In the genomic region with DNA sequence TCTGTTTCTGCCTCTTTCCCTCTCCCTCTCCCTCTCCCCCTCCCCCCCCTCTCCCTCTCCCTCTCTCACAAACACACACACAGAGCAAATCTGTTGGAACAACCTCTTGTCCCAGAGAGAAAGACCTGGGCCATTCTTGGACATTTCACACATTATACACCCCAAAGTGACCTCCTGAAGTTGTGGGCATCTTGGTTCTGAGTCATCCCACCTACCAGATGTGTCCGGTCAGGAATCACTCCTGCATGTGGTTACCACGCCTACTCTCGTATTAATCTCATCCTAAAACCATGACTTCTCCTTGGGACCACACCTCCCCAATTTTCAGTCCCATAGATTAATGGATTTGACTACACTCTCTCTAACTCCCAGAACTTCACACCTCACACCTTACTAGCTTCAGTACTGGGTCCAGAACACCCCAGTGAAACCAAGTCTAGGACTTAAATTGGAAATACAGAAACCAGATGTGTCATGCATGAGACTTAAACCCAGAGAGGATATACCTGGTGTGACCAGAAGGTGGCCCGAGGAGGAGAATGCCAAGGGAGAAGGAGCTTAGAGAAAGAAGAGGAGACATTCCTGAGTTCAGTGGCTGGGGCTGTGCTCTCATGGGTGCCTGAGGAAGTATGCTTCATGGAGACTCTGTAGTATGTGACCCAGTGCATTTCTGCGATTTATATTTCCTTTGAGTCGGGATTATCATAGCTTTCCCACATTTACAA, we compare ENCODE assay signal across 13 mouse cellular contexts. TPM values are rescaled to one million over a fixed set of nuclear protein-coding genes. Genes with fewer than 3 reads are reported as not detected.
DNase-seq lines count a peak whose midpoint lies in the region; ATAC-seq and TF ChIP-seq lines count a peak whose summit lies in the region.
"Had no signal": no experiment of that assay in that cellular context is flagged by ENCODE, and none has a peak within 500 bp of the region (broad histone marks: within the 10 kb centered on the region; RNA-seq: fewer than 3 reads in every experiment).

No protein-coding gene starts in this region.

- no peak overlapping the region for H3K27ac ChIP-seq in cortical plate, adult 2 months (ENCODE audit: insufficient read depth, low read length)
- H3K27ac ChIP-seq in midbrain, embryonic 13.5 days: no peak overlapping the region
- H3K27ac ChIP-seq: heart, embryonic 15.5 days had no signal

- DNase-seq in heart, adult 11 months: peak; percentile 54
- DNase-seq in heart, postnatal 14 days: no peak
- DNase-seq in retina, embryonic 14.5 days (ENCODE audit: low spot score): peak; percentile 23
- DNase-seq in retina, postnatal 1 day: no peak
- peak; percentile 27 to 28 for DNase-seq in thymus, postnatal 36 days
- DNase-seq in left cerebral cortex, adult 18-20 months (ENCODE audit: low spot score in 2 of 2): no peak
- DNase-seq: cerebellum, adult 18-20 months; kidney, adult 2 months; lung, adult 18-20 months; midbrain, embryonic 14.5 days had no signal

- ATAC-seq in midbrain, embryonic 13.5 days: no peak

- H3K4me2 ChIP-seq in midbrain, embryonic 13.5 days (replicated peaks): no peak overlapping the region
- H3K4me2 ChIP-seq: heart, embryonic 15.5 days had no signal

- TF ChIP-seq CTCF in cortical plate, adult 2 months (IDR thresholded peaks at IDR 0.05; ENCODE audit: extremely low read depth, insufficient read depth, low read length): peak; percentile 35; the same call in 1 of the 2 replicates

- no peak for TF ChIP-seq POLR2A in cortical plate, adult 2 months (IDR thresholded peaks at IDR 0.05; ENCODE audit: extremely low read depth, insufficient read depth, low read length)

- H3K4me1 ChIP-seq in cortical plate, adult 2 months (ENCODE audit: control insufficient read depth, insufficient read depth, low read length): no peaks in the 10 kb centered on the region; the same call in 1 of the 2 replicates
- peaks cover 4% of the 10 kb centered on the region; the same call in 1 of the 2 replicates for H3K4me1 ChIP-seq in midbrain, embryonic 13.5 days (replicated peaks)
- H3K4me1 ChIP-seq: heart, embryonic 15.5 days had no signal

- H3K9ac ChIP-seq in midbrain, embryonic 13.5 days (replicated peaks): no peak overlapping the region
- H3K9ac ChIP-seq: heart, embryonic 15.5 days had no signal

- no peaks in the 10 kb centered on the region for H3K27me3 ChIP-seq in midbrain, embryonic 13.5 days
- H3K27me3 ChIP-seq: heart, embryonic 15.5 days had no signal

- no peaks in the 10 kb centered on the region for H3K9me3 ChIP-seq in midbrain, embryonic 13.5 days
- H3K9me3 ChIP-seq: heart, embryonic 15.5 days had no signal

- intact Hi-C loops in heart, postnatal 14 days (cut with DNase I): no loop called here

- H3K4me3 ChIP-seq in cortical plate, adult 2 months (ENCODE audit: insufficient read depth, low read length): no peak overlapping the region
- no peak overlapping the region for H3K4me3 ChIP-seq in midbrain, embryonic 13.5 days (replicated peaks)
- H3K4me3 ChIP-seq: heart, embryonic 15.5 days had no signal

- H3K36me3 ChIP-seq in midbrain, embryonic 13.5 days: peaks cover 19% of the 10 kb centered on the region

- WGBS in midbrain, embryonic 13.5 days: 81% methylated on average over 6 of the region's 6 CpGs

RNA-seq across cellular contexts. Expression of gene Ndufa12, which starts 26.7 kb away (rescaled TPM):
- total RNA-seq in heart, postnatal 14 days (2021): 100 to 1,000 TPM; 667 to 680 TPM
- polyA plus RNA-seq in cortical plate, adult 2 months (2012; rRNA removed): 225 and 233 TPM in 2 replicates
- 352 and 366 TPM in 2 replicates for polyA plus RNA-seq in midbrain, embryonic 13.5 days (2015; fragmentation: Nextera tagmentation; extraction: Ambion mirVana)
- total RNA-seq in left cerebral cortex, adult 18-20 months (2021): 100 to 1,000 TPM; 249 to 266 TPM

Comparison
In these comparisons a context has a peak if more than half of its experiments do, and no peak if none do; other contexts are left out.
1. DNase-seq: peak in heart, adult 11 months (single experiment), retina, embryonic 14.5 days (single experiment) and thymus, postnatal 36 days (2 of 2); none in heart, postnatal 14 days (0 of 2), retina, postnatal 1 day (single experiment) and left cerebral cortex, adult 18-20 months (0 of 2).